Mouse (Mus musculus) frontal cortex, postnatal 25 days (tissue): ENCODE results near the gene Papss1.

Experiments
- DNase-seq, 2 experiments: peaks; one replicate each; pipeline ENCODE4 v3.0.0; 2022; ENCODE audit warnings: low spot score in 2 of 2

The Papss1 gene

DNA sequence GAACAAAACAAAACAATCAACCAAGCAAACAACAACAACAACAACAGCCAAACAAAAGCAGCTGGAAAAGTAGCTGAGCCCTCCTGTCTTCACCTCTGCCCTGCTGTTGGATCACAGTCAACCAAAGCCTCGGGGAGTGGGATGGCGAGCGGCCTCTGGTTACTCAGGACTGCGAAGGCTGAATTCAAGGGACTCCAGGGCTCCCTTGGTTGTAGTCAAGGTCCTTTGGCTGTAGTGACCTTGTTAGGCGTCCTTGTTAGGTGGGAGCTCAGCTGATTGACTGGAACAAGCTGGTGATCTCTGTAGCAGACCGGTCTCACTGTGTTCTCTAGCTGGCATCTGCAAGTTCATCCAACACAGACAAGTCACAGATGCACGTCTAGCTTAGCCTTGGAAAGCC, 16.5 kb downstream of the Papss1 start:
- DNase-seq, result no peak

- DNase-seq, result no peak
These were observed 22.2 kb downstream of the Papss1 start for GRCm38 (mm10) chr3:131586818-131587217.

- DNase-seq, result no peak
These were observed 23.4 kb downstream of the Papss1 start for GRCm38 (mm10) chr3:131587959-131588358.

- DNase-seq, result no peak
These were observed 28.7 kb downstream of the Papss1 start for GRCm38 (mm10) chr3:131593143-131593798.

- no peak for DNase-seq
These were observed 29.8 kb downstream of the Papss1 start for GRCm38 (mm10) chr3:131594361-131594760.

GRCm38 (mm10) chr3:131595546-131596245, 31.1 kb downstream of the Papss1 start:
- no peak for DNase-seq

DNA sequence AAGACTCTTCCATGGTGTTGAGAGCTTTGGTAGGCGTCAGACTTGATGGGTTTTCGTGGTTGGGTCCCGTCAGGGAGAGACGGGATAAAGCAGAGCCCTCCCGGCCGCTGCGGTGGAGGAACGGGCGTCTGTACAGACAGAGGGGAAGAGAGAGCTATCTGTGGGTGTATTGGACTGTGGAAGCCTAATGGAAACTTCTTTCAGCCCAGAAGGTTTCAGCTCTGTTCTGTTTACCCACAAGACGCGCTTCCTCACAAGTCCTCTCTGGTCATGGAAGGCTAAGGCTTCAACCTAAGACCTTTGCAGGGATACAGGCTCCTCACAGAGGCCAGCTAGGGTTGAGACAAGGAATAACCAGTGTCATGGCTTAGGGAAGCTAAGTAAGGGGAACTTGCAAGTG, 36.2 kb downstream of the Papss1 start:
- DNase-seq, result no peak

- DNase-seq, result no peak
These were observed 36.8 kb downstream of the Papss1 start for GRCm38 (mm10) chr3:131601366-131601765.

- DNase-seq, result no peak
These were observed 38.4 kb downstream of the Papss1 start for GRCm38 (mm10) chr3:131602995-131603414.

- DNase-seq, result no peak
These were observed 43.5 kb downstream of the Papss1 start for GRCm38 (mm10) chr3:131608112-131608511.

- DNase-seq, result no peak
These were observed 45.1 kb downstream of the Papss1 start for GRCm38 (mm10) chr3:131609651-131610050.

DNA sequence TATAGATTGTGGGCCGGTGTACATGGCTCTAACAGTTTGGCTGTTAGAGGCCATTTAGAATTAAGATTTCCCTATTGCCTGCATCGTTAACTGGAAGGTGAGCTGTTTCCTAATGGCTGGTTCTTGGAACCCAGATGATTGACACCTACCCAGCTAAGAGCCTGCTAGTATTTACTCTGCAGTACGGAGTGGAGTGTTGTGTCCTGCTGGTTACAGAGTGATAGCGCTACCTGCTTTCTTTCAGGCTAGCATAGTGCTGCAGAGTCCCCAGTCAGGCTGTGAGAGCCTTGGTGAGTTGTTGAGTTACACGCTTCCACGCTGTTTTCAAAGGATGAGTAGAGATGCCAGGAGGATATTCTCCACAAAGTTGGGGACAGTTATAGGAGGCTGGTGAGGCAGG, 46.0 kb downstream of the Papss1 start:
- DNase-seq, result no peak

- DNase-seq, result no peak
These were observed 48.3 kb downstream of the Papss1 start for GRCm38 (mm10) chr3:131612847-131613246.

- no peak for DNase-seq
These were observed 49.5 kb downstream of the Papss1 start for GRCm38 (mm10) chr3:131614056-131614455.

DNA sequence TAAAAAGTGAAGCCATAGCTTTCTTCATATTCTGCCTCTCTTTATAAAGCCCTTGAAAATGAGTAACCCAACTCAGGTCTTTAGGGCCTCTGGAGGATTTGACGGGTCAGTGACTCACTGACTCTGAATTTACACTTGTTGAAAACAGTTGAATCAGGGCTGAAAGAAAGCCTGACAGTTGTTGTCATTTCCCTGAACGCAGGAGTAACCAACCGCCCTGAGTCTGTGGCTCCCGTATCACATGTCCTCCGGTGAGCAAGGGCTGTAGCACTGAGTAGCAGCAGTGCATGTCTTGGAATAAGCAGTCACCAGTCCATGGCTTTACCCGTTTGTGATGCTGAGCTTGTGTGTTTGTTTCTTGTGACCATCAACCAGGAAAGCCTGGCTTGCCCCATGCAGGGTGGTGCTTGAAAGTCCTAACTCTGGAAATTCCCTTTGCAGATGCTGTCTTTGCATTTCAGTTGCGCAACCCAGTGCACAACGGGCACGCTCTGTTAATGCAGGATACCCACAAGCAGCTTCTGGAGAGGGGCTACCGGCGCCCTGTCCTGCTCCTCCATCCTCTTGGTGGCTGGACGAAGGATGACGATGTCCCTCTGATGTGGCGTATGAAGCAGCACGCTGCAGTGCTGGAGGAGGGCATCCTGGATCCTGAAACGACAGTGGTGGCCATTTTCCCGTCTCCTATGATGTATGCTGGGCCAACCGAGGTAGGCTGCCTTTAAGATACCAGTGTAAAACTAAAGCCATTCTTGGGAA, 54.2 kb downstream of the Papss1 start:
- DNase-seq, result no peak

DNA sequence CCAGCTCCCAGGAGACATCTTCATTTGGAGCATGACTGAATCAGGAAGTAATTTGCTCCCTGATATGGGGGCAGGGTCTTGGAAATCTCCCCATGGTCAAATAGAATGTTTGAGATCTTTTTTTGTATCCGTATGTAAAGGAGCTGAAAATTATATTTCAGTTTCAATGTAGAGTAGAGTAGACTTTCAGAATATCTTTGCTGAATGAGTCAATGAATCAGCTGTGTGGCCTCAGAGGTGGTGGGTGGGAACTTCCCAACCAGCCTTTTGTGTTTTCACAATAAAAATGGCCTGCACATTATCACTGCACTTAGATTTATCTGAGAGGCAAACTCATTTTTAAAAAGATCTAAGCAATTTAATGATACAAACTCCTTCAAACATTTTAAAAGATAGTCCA, 58.6 kb downstream of the Papss1 start:
- DNase-seq, result no peak

DNA sequence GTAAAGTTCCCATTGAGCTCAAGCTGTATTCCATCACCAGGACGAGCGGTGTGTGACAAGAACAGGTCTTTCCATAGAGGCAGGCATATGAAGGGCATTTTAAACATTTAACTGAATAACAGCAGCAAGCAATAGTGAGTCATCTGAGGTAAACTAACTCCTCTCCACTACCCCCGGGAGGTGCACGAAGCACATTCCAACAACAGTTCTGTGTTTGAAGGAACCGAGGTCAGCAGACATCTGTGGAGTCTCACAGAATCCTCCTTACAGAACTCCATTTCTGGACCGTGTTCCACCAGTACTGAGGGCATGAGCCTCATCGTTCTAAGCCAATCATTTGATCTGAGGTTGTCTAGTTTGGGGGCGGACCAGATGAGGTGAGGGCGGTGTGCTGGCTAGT, 59.5 kb downstream of the Papss1 start:
- DNase-seq, result no peak

DNA sequence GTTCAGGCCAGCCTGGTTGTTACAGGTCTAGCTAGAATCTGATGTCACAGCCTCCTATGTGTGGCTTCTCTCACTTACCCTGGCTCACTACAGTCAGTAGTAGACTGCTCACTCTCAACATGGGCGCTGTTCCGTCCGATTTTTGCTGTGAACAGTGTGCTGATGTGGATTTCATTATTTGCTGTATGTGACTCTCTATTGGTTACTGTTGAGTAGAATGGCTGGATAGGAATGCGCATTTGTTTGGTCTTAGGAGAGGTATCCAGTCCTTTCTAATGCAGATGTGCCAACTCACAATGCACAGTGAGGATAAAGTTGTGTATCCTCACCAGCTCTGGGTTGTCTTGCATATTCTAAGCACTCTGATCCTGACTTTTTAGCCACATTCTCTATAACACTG, 62.9 kb downstream of the Papss1 start:
- no peak for DNase-seq

DNA sequence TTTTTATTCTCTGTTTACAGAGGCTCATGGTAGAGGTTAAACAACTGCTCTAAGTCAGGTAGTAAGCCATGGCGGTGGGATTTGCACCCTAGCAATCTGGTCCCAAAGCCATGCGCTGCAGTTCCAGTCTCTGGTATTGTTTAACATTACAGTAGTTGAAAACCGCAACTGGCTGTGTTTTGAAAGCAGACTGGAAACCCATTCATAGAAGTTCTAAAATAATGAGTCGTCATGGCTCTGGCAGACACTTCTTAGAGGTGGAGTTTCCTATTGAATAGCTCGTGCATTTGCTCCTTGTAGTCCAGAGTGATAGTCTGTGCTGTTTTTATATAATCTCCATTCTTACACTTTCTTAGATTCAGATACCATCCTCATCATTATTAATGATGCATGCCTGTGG, 63.7 kb downstream of the Papss1 start:
- DNase-seq, result no peak

GRCm38 (mm10) chr3:131628931-131629330, 64.4 kb downstream of the Papss1 start:
- DNase-seq, result no peak

- no peak for DNase-seq
These were observed 66.1 kb downstream of the Papss1 start for GRCm38 (mm10) chr3:131630407-131631317.
